Mouse (Mus musculus) liver, embryonic 13.5 days (tissue): ENCODE data around the gene Taf1a. TPM values are rescaled to one million over a fixed set of nuclear protein-coding genes. Genes with fewer than 3 reads are reported as not detected.
"Not testable (repeated sequence)": the region's sequence is repeated elsewhere in the genome, so short reads cannot be mapped to it uniquely, and the experiment has no call there.

Source experiments
- ATAC-seq: fragments of 200-750 bp; cut with Nextera tagmentation; 2 replicates; pipeline ENCODE4 v1.8.0; 2017; ENCODE audit warnings: low read depth, mild to moderate bottlenecking, moderate number of reproducible peaks, moderate library complexity
- DNase-seq: peaks from one replicate; pipeline ENCODE4 v3.0.0; 2022
- H3K27ac ChIP-seq: fragments of 300-500 bp; sonication (generic); 2 replicates; pipeline ENCODE4 v1.5.1; 2015; ENCODE audit warnings: moderate library complexity, mild to moderate bottlenecking, inconsistent platforms
- H3K27me3 ChIP-seq: fragments of 300-500 bp; sonication (generic); 2 replicates; pipeline ENCODE4 v1.6.1; 2015; ENCODE audit warnings: mild to moderate bottlenecking, inconsistent platforms
- H3K36me3 ChIP-seq: fragments of 300-500 bp; sonication (generic); 2 replicates; pipeline ENCODE4 v1.6.1; 2015; ENCODE audit warnings: mild to moderate bottlenecking, inconsistent platforms
- H3K4me1 ChIP-seq: fragments of 300-500 bp; sonication (generic); replicated peaks from 2 replicates; pipeline ENCODE4 v1.6.1; 2015; ENCODE audit warnings: inconsistent platforms
- H3K4me2 ChIP-seq: fragments of 300-500 bp; sonication (generic); 2 replicates; pipeline ENCODE4 v1.6.1; 2015; ENCODE audit warnings: inconsistent platforms, mild to moderate bottlenecking, moderate library complexity
- H3K4me3 ChIP-seq: fragments of 300-500 bp; sonication (generic); replicated peaks from 2 replicates; pipeline ENCODE4 v1.5.1; 2015; ENCODE audit warnings: mild to moderate bottlenecking, inconsistent platforms
- H3K9ac ChIP-seq: fragments of 300-500 bp; sonication (generic); 2 replicates; pipeline ENCODE4 v1.6.1; 2015; ENCODE audit warnings: mild to moderate bottlenecking, inconsistent platforms
- H3K9me3 ChIP-seq: fragments of 300-500 bp; sonication (generic); replicated peaks from 2 replicates; pipeline ENCODE4 v1.6.1; 2016; ENCODE audit warnings: inconsistent platforms
- WGBS: fragments of 180-500 bp; shearing (Covaris S2); methylation state at CpG from one replicate; pipeline ENCODE4 v1.1.7; 2015; ENCODE audit not compliant: insufficient replicate concordance; 5-methylcytosine and 5-hydroxymethylcytosine counted together
- polyA plus RNA-seq: library from polyadenylated mRNA; unstranded; fragments of >200 nt; fragmentation: Nextera tagmentation; extraction: Ambion mirVana; gene quantifications from 2 replicates; pipeline ENCODE4 v1.2.1, GENCODE M21; 2015

Taf1a gene
- polyA plus RNA-seq, 1 experiment from 2014 or later: 6.2 TPM

DNA sequence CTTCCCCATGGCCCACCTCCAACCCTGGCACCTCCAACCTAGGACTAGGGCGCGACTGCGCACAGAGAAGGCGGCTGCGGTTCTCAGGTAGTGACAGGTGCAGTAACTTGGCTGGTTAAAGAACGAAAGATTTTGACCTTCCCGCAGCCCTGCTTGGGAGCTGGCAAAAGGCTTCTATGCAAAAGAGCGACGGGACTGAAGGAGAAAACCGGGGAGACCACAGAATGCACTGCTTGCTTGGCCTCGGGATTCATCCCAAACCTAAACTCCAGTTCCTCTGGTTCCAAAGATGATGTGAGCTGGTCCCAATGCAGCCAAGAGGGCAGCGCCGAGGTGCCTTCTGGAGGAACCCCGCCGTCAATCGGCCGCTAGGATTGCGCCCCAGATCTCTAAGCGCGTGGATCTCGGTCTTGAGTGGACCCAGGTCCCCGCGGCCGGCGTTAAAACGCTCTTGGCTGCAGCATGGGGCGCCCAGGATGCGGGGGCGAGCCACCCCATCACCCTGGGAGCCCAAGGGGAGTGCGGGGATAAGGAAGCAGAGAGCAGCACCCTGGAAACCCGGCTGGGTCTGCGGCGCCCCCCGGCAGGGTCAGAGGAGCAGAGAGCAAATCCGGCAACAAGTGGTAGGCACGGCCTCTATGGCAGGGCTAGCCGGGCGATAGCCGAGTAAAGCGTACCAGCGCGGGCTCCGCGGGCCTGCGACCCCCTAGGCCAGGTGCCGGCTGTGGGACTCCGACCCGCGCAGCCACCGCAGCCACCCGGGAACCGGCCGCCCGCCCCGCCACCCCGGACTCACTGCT, 20.0 kb upstream of the Taf1a start:
- Histone ChIP-seq H3K9me3 (no peaks in the 10 kb centered on the region), H3K36me3 (peaks cover 12% of the 10 kb centered on the region), H3K9ac (peak overlapping the region; percentile 83), H3K27me3 (peaks cover 27% of the 10 kb centered on the region), H3K4me3 (peak overlapping the region; percentile 73), H3K4me2 (peak overlapping the region; percentile 80), H3K4me1 (peaks cover 25% of the 10 kb centered on the region), H3K27ac (no peak overlapping the region)
- ATAC-seq (peak; percentile 58), DNase-seq (no peak)
- 4% methylated on average over 56 of the region's 56 CpGs for WGBS

DNA sequence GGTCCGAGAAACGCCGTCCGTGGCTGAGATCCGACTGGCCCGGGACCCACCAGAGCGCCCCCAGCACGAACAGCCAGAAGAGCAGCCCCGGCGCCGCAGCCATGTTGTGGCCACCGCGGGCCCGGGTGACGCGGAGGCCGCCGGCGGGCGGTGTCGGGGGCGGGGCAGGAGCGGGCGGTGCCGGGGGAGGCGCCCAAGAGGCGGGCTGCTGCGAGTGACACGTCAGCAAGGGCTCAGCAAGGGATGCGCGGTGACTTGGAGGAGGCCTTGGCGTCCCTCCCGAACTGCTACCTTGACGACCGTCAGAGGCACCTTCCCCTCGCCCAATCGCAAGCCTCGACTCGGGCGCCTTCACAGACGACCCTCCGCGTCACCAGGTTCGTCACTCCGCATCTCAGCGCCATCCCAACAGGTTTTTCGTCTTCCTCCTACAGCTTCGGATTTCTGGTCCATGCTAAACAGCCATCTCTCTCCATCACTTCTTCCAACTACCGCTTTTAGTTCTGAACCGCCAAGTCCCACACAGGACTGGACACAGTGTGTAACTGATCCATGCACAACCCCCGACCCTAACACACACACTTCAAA, 19.3 kb upstream of the Taf1a start, which contains the start of gene Mia3:
Mia3 (minus strand) TSS at position 127 of the 588 bp plus-strand sequence.
- H3K27ac ChIP-seq: no peak within 1 kb of the TSS
- peak; percentile 88 for DNase-seq
- peaks cover 27% of the 10 kb centered on the region for H3K27me3 ChIP-seq
- H3K9ac ChIP-seq: peak within 1 kb of the TSS; percentile 83
- H3K9me3 ChIP-seq: no peaks in the 10 kb centered on the region
- peak; percentile 99 for ATAC-seq
- H3K4me2 ChIP-seq: peak within 1 kb of the TSS; percentile 80
- under 1% methylated on average over 51 of the region's 51 CpGs for WGBS
- H3K4me1 ChIP-seq: peaks cover 25% of the 10 kb centered on the region
- peak within 1 kb of the TSS; percentile 73 for H3K4me3 ChIP-seq
- peaks cover 6% of the 10 kb centered on the region for H3K36me3 ChIP-seq

DNA sequence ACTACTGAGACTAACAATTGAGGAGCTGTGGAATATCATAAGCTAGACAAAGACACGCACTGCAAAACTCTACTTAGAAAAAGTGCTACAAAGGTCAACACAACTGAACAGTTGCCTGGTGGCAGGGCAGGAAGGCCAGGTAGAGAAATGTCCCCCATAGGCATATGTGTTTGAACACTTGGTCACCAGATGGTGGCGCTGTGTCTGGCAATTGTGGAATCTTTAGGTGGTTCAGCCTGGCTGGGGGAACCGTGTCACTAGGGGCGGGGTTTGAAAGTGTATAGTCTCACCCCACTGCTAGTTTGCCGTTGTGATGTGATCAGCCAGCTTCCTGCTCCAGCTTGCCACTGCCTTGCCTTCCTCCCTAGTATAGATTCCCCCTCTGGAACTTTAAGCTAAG, 14.1 kb upstream of the Taf1a start:
- Histone ChIP-seq H3K36me3 (no peaks in the 10 kb centered on the region), H3K4me2 (no peak overlapping the region), H3K27ac (no peak overlapping the region), H3K4me1 (peaks cover 17% of the 10 kb centered on the region), H3K4me3 (no peak overlapping the region), H3K27me3 (peaks cover 16% of the 10 kb centered on the region), H3K9me3 (0 out of 2 replicates have a peak, but pooled peaks cover 5% of the 10 kb centered on the region), H3K9ac (no peak overlapping the region)
- DNase-seq (no peak), ATAC-seq (no peak)
- 60% methylated on average over 5 of the region's 5 CpGs for WGBS

DNA sequence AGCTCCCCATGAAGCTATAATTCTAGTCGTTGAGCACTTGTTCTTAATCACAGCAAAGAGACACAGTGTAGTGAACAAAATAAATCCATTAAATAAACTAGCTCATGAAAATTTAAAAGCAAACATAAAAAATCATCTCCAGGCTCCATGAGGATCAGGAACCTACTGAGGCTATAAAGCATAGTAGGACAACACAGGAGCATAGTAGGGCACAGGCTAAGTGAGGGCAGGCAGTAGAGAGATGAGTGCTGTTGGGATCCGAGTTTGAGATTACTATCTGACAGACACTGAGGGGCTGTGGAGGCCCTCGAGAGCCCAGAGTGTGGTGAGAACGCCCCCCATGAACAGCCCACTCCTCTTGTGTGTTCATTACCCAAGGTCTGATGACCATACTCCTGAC, 11.7 kb upstream of the Taf1a start:
- peaks cover 4% of the 10 kb centered on the region; the same call in 1 of the 2 replicates for H3K27me3 ChIP-seq
- H3K9ac ChIP-seq: no peak overlapping the region
- H3K4me2 ChIP-seq: no peak overlapping the region
- DNase-seq (no peak), ATAC-seq (no peak)
- H3K9me3 ChIP-seq: 0 out of 2 replicates have a peak, but pooled peaks cover 5% of the 10 kb centered on the region
- H3K27ac ChIP-seq: no peak overlapping the region
- no peak overlapping the region for H3K4me3 ChIP-seq
- H3K36me3 ChIP-seq: no peaks in the 10 kb centered on the region
- 51% methylated on average over 4 of the region's 4 CpGs for WGBS
- H3K4me1 ChIP-seq: peaks cover 11% of the 10 kb centered on the region

- H3K27ac ChIP-seq: no peak overlapping the region
- 0 out of 2 replicates have a peak, but pooled peaks cover 5% of the 10 kb centered on the region for H3K9me3 ChIP-seq
- H3K36me3 ChIP-seq: no peaks in the 10 kb centered on the region
- H3K4me3 ChIP-seq: no peak overlapping the region
- no peak overlapping the region for H3K9ac ChIP-seq
- peak; percentile 84 for ATAC-seq
- no peak overlapping the region for H3K4me2 ChIP-seq
- 0 out of 2 replicates have a peak, but pooled peaks cover 3% of the 10 kb centered on the region for H3K27me3 ChIP-seq
- H3K4me1 ChIP-seq: peaks cover 11% of the 10 kb centered on the region
- DNase-seq: peak; percentile 33
- 40% methylated on average over 10 of the region's 10 CpGs for WGBS
Measured at GRCm38 (mm10) chr1:183378321-183378941, 10.3 kb upstream of the Taf1a start.

- not testable (repeated sequence) for H3K9me3 ChIP-seq, DNase-seq, H3K9ac ChIP-seq, H3K4me2 ChIP-seq, ATAC-seq, H3K27ac ChIP-seq, H3K4me3 ChIP-seq, H3K27me3 ChIP-seq, H3K36me3 ChIP-seq
- H3K4me1 ChIP-seq: peaks cover 11% of the 10 kb centered on the region
- WGBS: 80% methylated on average over 3 of the region's 3 CpGs
Measured at GRCm38 (mm10) chr1:183379376-183379775, 9.4 kb upstream of the Taf1a start.

GRCm38 (mm10) chr1:183381816-183382215, 7.0 kb upstream of the Taf1a start:
- Histone ChIP-seq H3K4me1 (peaks cover 11% of the 10 kb centered on the region), H3K4me3 (no peak overlapping the region), H3K9me3 (no peaks in the 10 kb centered on the region), H3K27me3 (peaks cover 8% of the 10 kb centered on the region; the same call in 1 of the 2 replicates), H3K27ac (no peak overlapping the region), H3K4me2 (no peak overlapping the region), H3K36me3 (no peaks in the 10 kb centered on the region), H3K9ac (no peak overlapping the region)
- no peak for ATAC-seq
- no peak for DNase-seq
- 66% methylated on average over 5 of the region's 5 CpGs for WGBS

DNA sequence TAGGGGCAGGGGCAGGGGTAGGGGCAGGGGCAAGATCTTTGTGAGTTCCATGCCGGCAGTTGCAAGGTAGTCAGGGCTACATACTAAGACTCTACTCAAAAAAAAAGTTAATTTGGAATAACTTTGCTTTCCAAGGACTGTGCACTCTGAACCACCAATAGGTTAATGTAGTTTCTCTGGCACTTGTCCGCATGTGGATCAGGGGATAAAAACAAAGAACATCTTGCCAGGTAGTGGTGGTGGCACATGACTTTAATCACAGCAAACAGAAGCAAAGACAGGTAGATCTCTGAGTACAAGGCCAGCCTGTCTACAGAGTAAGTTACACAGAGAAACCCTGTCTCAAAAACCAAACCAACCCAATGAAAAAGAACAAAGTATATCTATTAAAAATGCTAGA, 6.2 kb upstream of the Taf1a start:
- H3K36me3 ChIP-seq: no peaks in the 10 kb centered on the region
- H3K4me3 ChIP-seq: no peak overlapping the region
- DNase-seq: no peak
- peaks cover 8% of the 10 kb centered on the region; the same call in 1 of the 2 replicates for H3K27me3 ChIP-seq
- WGBS: 65% methylated on average over 2 of the region's 2 CpGs
- no peak for ATAC-seq
- H3K4me2 ChIP-seq: no peak overlapping the region
- H3K27ac ChIP-seq: no peak overlapping the region
- H3K4me1 ChIP-seq: peaks cover 11% of the 10 kb centered on the region
- no peaks in the 10 kb centered on the region for H3K9me3 ChIP-seq
- no peak overlapping the region for H3K9ac ChIP-seq

GRCm38 (mm10) chr1:183387421-183387820, 1.4 kb upstream of the Taf1a start:
- not testable (repeated sequence) for H3K27me3 ChIP-seq, H3K4me2 ChIP-seq, DNase-seq, H3K4me3 ChIP-seq, H3K36me3 ChIP-seq, H3K9me3 ChIP-seq, H3K27ac ChIP-seq, H3K9ac ChIP-seq, ATAC-seq
- 79% methylated on average over 3 of the region's 3 CpGs for WGBS
- peaks cover 14% of the 10 kb centered on the region for H3K4me1 ChIP-seq

DNA sequence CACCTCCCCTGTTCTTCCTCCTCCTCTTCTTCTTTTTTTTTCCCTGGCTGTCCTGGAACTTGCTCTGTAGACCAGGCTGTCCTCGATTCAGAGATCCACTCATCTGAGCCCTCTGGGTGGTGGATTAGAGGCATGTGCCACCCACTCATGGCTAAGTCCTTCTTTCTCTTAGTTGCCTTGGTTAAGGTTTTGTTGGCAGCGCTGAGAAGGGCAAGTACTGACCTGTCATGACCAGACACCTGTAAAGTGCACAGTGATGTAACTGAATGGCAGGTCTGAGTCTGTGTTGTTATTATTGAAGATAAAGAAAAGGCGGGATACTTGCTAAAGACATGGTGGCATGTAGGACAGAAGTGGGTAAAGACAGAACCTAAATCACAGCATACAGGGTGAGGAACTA, 14.6 kb downstream of the Taf1a start:
- Histone ChIP-seq H3K36me3 (peaks cover 69% of the 10 kb centered on the region), H3K27ac (no peak overlapping the region), H3K4me2 (no peak overlapping the region), H3K4me1 (no peaks in the 10 kb centered on the region), H3K4me3 (no peak overlapping the region), H3K9ac (no peak overlapping the region), H3K27me3 (no peaks in the 10 kb centered on the region), H3K9me3 (no peaks in the 10 kb centered on the region)
- no peak for ATAC-seq
- no peak for DNase-seq
- WGBS: 83% methylated on average over 3 of the region's 3 CpGs

DNA sequence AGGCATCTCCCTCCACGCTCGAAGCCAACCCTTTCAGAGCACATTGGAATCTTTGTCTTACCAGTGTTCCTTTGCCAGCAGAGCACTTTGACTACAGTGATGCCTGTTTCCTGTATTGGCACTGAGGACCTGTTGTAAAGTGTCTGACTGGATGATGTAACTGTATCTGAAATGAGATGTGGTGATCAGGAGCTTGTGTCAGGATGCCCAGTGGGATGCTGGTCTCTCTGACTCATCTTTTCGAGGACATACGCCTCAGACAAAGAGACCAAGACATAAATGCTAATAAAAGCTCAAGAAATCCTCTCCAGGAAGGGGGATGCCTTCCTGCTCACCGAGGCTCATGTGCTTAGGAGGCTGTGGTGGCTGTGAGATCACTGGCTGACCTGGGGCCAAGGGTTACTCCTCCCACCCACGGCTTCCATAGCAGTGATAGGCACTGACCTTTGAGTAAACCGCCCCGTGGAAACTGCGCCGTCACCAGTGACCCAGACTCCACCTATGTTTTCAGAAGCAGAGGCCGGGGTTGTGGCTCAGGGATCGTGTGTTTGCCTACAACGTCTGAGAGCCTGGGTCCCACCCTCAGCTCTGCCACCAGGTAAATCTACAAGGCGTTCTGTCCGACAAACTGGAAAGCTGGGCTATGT, 25.4 kb downstream of the Taf1a start:
- no peak overlapping the region for H3K4me3 ChIP-seq
- DNase-seq (no peak), ATAC-seq (no peak)
- no peaks in the 10 kb centered on the region for H3K27me3 ChIP-seq
- peaks cover 20% of the 10 kb centered on the region for H3K36me3 ChIP-seq
- no peak overlapping the region for H3K4me2 ChIP-seq
- 71% methylated on average over 15 of the region's 15 CpGs for WGBS
- H3K9me3 ChIP-seq: no peaks in the 10 kb centered on the region
- H3K4me1 ChIP-seq: no peaks in the 10 kb centered on the region
- H3K27ac ChIP-seq: no peak overlapping the region
- H3K9ac ChIP-seq: no peak overlapping the region
